Mouse (Mus musculus) liver, embryonic 11.5 days (tissue): ENCODE measurements at regions not wholly inside any gene's neighbourhood (a gene's known extent, or its start where the extent isn't known, plus 50 kb on each side); places are given as distances from the start of the nearest gene placed in this dataset.

Experiments used
- ATAC-seq: fragments of 200-750 bp; cut with Nextera tagmentation; replicated peaks from 2 replicates; pipeline ENCODE4 v1.8.0; 2017; ENCODE audit warnings: moderate number of reproducible peaks, mild to moderate bottlenecking, moderate TSS enrichment, moderate library complexity; ENCODE audit not compliant: low FRiP score
- DNase-seq: peaks from one replicate; pipeline ENCODE4 v3.0.0-alpha.2; 2017; ENCODE audit warnings: low spot score
- H3K27ac ChIP-seq: fragments of 300-500 bp; sonication (generic); 2 replicates; pipeline ENCODE4 v1.5.1; 2014; ENCODE audit warnings: mild to moderate bottlenecking, low read depth, low read length, control low read depth
- H3K27me3 ChIP-seq: fragments of 300-500 bp; sonication (generic); replicated peaks from 2 replicates; pipeline ENCODE4 v1.6.1; 2014; ENCODE audit warnings: low read length, mixed read lengths; ENCODE audit not compliant: control insufficient read depth, insufficient read depth
- H3K36me3 ChIP-seq: fragments of 300-500 bp; sonication (generic); 2 replicates; pipeline ENCODE4 v1.6.1; 2014; ENCODE audit warnings: mild to moderate bottlenecking, low read length, moderate library complexity, mixed read lengths; ENCODE audit not compliant: control insufficient read depth, insufficient read depth
- H3K4me1 ChIP-seq: fragments of 300-500 bp; sonication (generic); replicated peaks from 2 replicates; pipeline ENCODE4 v1.6.1; 2014; ENCODE audit warnings: low read length, mixed read lengths; ENCODE audit not compliant: control insufficient read depth, insufficient read depth
- H3K4me2 ChIP-seq: fragments of 300-500 bp; sonication (generic); 2 replicates; pipeline ENCODE4 v1.6.1; 2014; ENCODE audit warnings: mild to moderate bottlenecking, control low read depth, moderate library complexity
- H3K4me3 ChIP-seq: fragments of 300-500 bp; sonication (generic); 2 replicates; pipeline ENCODE4 v1.5.1; 2014; ENCODE audit warnings: low read depth, low read length, control low read depth
- H3K9ac ChIP-seq: fragments of 300-500 bp; sonication (generic); 2 replicates; pipeline ENCODE4 v1.6.1; 2014; ENCODE audit warnings: low read depth, low read length, control low read depth
- H3K9me3 ChIP-seq: fragments of 300-500 bp; sonication (generic); 2 replicates; pipeline ENCODE4 v1.6.1; 2016; ENCODE audit warnings: low read length, inconsistent platforms, mixed read lengths; ENCODE audit not compliant: control insufficient read depth
- WGBS: fragments of 180-500 bp; shearing (Covaris S2); extraction: QIAGEN DNeasy Blood & Tissue Kit; methylation state at CpG from one replicate; pipeline ENCODE4 v1.1.7; 2014; 5-methylcytosine and 5-hydroxymethylcytosine counted together

DNA sequence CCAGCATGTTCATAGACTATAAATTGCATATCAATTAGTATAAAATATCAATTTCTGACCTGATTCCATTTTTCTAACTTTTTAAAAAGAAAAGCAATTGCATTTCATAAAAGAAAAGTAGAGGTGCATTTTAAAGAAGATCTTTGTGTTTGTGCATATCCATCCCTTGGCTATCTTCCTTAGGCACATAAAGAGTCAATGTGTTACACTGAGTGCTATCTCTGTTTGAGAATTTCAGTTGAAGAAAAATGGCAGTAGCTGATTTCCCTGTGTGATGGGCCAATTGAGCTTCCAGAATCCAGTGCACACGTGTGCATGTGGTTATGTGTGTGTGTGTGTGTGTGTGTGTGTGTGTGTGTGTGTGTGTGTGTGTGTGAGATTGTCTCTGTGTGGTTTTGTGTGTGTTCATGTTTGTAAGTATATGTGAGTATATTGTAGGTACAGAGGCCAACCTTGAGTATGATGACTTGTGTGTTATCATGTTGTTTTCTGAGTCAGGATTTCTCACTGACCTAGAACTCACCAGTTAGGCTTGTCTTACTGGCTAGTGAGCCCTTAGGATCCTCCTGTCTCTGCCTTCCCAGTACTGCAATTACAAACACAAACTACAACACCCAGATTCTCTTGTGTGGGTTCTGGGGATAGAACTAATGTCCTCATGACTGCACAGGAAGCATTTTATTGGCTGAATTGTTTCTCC is 249.6 kb downstream of the Cdk5rap2 start:
- WGBS, result 47% methylated on average over 1 of the region's 1 CpGs
- H3K4me2 ChIP-seq, result no peak overlapping the region
- ATAC-seq (peak; percentile 78), DNase-seq (no peak)
- no peak overlapping the region for H3K4me3 ChIP-seq
- no peak overlapping the region for H3K27ac ChIP-seq
- H3K27me3 ChIP-seq, result no peaks in the 10 kb centered on the region
- no peak overlapping the region for H3K9ac ChIP-seq
- no peaks in the 10 kb centered on the region for H3K36me3 ChIP-seq
- H3K4me1 ChIP-seq, result no peaks in the 10 kb centered on the region
- no peaks in the 10 kb centered on the region for H3K9me3 ChIP-seq

DNA sequence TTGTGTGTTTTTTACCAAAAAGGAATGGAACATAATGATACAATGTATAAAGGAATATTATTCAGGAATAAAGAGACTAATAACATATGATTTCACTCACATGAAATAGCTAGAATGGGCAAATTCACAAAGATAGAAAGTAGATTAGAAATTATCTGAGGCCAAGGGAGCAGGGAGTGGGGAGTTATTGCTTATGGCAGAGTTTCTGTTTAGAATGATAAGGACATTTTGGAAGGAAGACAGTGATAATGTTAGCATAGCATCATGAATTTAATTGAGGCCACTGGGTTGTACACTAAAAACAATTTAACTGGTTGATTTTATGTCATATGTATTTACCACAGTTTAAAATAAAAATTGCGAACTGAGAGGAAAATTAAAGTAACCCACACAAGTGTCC is 250.2 kb downstream of the Cdk5rap2 start:
- Histone ChIP-seq H3K4me3 (no peak overlapping the region), H3K9me3 (no peaks in the 10 kb centered on the region), H3K9ac (no peak overlapping the region), H3K36me3 (no peaks in the 10 kb centered on the region), H3K27ac (no peak overlapping the region), H3K4me2 (no peak overlapping the region), H3K27me3 (no peaks in the 10 kb centered on the region), H3K4me1 (no peaks in the 10 kb centered on the region)
- ATAC-seq (peak; percentile 85), DNase-seq (no peak)
- 79% methylated on average over 1 of the region's 1 CpGs for WGBS

DNA sequence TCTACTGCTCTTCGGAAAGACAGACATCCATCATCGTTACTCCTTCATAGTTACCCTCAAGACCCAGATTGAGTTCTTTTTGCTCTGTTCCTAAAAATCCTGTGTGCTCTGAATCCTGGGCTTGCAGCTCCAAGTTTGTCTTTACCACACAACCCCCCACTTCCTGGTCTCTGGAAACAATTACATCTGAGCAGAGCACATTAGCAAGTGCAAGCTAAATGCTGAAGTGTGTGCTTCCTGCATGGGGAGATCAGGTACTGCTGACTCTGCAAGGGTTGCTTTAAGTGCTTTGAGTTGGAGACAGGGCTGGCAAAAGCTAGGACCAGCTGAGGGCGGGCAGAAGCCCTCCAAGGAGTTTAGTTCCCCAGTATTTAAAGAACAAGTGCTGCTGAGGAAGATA is 257.1 kb downstream of the Cdk5rap2 start:
- Histone ChIP-seq H3K4me2 (no peak overlapping the region), H3K9ac (no peak overlapping the region), H3K4me3 (no peak overlapping the region), H3K36me3 (no peaks in the 10 kb centered on the region), H3K9me3 (no peaks in the 10 kb centered on the region), H3K27ac (no peak overlapping the region), H3K27me3 (no peaks in the 10 kb centered on the region), H3K4me1 (no peaks in the 10 kb centered on the region)
- ATAC-seq, result peak; percentile 26; the same call in 1 of the 2 replicates
- DNase-seq, result no peak
- 53% methylated on average over 3 of the region's 3 CpGs for WGBS

DNA sequence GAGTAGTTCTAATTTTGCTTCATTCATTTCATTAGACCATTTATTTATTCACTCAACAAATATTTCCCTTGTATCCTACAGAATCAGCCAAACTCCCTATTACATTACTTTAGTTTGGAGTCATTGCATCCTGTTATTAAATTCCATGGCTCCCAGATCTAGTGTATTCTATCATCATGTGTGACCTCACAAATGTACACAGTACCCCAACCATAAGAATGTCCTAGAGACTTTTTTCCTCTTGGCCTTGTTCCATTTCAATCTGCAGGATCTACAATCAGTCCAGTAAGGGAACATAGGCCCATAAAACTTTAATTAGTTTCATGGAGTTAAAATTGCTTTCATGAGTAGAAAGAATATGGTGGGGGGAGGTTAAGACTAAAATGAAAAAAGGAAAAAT is 301.2 kb downstream of the Cdk5rap2 start:
- Histone ChIP-seq H3K27ac (no peak overlapping the region), H3K4me3 (no peak overlapping the region), H3K4me1 (no peaks in the 10 kb centered on the region), H3K27me3 (no peaks in the 10 kb centered on the region), H3K9me3 (no peaks in the 10 kb centered on the region), H3K9ac (no peak overlapping the region), H3K4me2 (no peak overlapping the region), H3K36me3 (no peaks in the 10 kb centered on the region)
- ATAC-seq, result no peak
- DNase-seq, result no peak

DNA sequence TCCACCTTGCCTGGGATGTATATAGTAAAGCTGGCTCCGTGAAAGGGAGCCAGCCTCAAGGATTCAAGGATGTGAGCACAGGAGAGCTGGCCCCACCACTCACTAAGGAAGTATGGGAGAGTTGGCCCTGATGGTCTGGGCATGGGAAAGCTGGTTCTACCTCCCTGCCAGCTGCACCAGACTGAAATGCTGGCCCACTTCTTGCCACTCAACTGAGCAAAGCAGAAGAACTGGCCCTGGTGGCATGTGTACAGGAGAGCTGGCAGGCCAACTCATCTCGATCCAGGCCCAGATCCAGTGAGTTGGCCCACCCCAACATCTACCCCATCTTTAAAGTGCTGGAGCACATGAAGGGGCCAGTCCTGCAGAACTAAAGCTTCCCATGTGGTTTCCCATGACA is 304.5 kb downstream of the Cdk5rap2 start:
- H3K9me3 ChIP-seq, result no peaks in the 10 kb centered on the region
- ATAC-seq, result no peak

DNA sequence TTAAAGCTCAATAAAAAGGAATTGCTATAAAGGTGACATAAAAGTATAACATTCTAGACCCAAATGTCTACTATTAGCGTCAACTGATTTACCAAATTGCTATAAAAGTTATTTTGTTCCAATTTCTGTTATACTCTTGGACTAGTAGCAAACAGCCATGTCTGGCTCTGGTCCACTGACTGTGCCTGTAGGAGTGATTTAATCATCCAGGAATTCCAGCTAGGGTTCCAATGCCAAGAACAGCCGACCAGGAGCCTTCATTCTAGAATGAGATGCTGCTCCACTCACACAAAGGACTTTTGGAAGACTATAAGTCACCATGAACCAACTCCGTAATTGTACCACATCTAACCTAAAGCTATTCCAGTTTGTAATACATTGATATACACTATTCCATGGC is 312.9 kb downstream of the Cdk5rap2 start:
- WGBS, result 73% methylated on average over 3 of the region's 3 CpGs
- no peaks in the 10 kb centered on the region for H3K4me1 ChIP-seq
- no peak overlapping the region for H3K9ac ChIP-seq
- H3K4me3 ChIP-seq, result no peak overlapping the region
- H3K27me3 ChIP-seq, result no peaks in the 10 kb centered on the region
- H3K36me3 ChIP-seq, result no peaks in the 10 kb centered on the region
- H3K27ac ChIP-seq, result no peak overlapping the region
- ATAC-seq, result no peak
- H3K9me3 ChIP-seq, result no peaks in the 10 kb centered on the region
- no peak overlapping the region for H3K4me2 ChIP-seq
- DNase-seq, result no peak

More for the DNA sequence above, 304.5 kb downstream of the Cdk5rap2 start:
- Histone ChIP-seq H3K4me1 (no peaks in the 10 kb centered on the region), H3K4me2 (no peak overlapping the region), H3K27ac (no peak overlapping the region), H3K4me3 (no peak overlapping the region), H3K27me3 (no peaks in the 10 kb centered on the region), H3K9ac (no peak overlapping the region), H3K36me3 (no peaks in the 10 kb centered on the region)
- no peak for DNase-seq
- WGBS, result 84% methylated on average over 2 of the region's 2 CpGs

DNA sequence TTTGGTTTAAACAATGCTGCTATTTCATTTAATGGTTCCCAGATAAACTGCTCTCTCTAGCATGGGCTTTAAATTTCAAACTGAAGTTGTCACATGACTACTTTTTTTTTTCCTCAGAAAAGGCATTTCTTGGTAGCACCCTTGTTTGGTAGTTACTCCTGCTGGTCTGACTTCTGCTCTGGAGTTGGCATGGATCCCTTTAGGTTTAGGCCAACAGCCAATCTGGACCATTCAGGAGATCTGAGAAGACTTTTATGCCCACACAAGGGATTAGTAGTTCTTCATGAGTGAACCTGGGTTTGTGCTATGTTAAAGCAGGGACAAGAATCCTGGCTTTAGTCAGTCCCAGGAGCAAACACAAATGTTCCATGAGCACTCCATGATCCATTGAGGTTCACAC is 332.0 kb downstream of the Cdk5rap2 start:
- no peaks in the 10 kb centered on the region for H3K9me3 ChIP-seq
- no peaks in the 10 kb centered on the region for H3K4me1 ChIP-seq
- H3K9ac ChIP-seq, result no peak overlapping the region
- no peaks in the 10 kb centered on the region for H3K36me3 ChIP-seq
- no peak overlapping the region for H3K27ac ChIP-seq
- no peaks in the 10 kb centered on the region for H3K27me3 ChIP-seq
- no peak for DNase-seq
- H3K4me3 ChIP-seq, result no peak overlapping the region
- H3K4me2 ChIP-seq, result no peak overlapping the region
- no peak for ATAC-seq

DNA sequence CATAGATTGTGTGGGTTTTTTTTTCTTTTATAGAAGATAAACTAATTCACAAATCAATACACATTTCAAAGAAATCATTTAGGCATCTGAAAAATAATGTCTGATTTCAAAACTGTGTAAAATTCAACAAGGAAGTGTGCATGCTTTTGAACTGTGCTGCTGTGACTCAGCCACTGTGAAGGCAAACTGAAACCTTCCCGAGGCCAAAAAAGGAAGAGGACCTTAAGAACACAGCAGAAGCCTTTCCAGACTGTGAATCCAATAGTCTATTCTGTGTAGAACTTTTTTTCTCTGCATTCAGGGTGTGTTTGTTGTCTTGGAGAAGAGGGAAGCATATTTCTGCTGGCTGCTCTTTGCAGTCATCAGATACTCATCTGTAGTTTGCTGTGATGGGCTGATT is 347.7 kb downstream of the Cdk5rap2 start:
- WGBS, result 57% methylated on average over 1 of the region's 1 CpGs
- no peaks in the 10 kb centered on the region for H3K27me3 ChIP-seq
- DNase-seq, result no peak
- no peaks in the 10 kb centered on the region for H3K9me3 ChIP-seq
- no peaks in the 10 kb centered on the region for H3K36me3 ChIP-seq
- no peak overlapping the region for H3K9ac ChIP-seq
- no peak overlapping the region for H3K4me3 ChIP-seq
- no peak overlapping the region for H3K27ac ChIP-seq
- H3K4me2 ChIP-seq, result no peak overlapping the region
- H3K4me1 ChIP-seq, result no peaks in the 10 kb centered on the region
- ATAC-seq, result no peak

DNA sequence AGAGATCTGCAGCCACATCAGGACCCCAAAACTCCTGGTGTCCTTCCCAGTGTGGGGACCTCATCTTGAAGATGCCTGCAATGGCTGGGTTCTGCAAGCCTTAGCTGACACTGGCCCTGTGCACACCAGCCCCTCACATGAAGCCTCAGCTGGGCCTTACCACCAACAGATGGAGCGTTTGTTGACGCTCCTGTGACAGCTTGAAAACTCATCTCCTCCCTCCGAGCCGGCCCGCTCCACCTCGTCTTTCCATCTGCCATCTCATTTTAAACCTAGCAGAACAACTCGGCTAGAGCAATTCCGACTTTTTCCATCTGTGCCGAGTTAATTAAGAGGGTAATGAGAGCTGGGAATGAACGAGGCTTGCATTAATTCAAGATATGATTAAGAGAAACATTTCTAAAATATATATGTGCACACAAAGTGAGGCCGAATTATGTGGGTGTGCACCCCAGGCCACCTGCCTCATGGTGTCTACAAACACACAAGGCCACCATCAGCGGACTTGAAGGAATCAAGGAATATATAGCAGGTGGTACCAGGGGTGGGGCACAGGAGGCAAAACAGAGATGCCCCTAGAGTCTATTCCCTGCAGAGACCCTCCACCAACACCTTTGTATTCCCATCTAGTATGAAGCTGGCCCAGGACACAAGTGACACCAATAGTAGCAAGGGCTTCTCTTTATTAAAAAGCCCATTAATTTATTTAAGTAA is 351.3 kb downstream of the Cdk5rap2 start:
- Histone ChIP-seq H3K27me3 (no peaks in the 10 kb centered on the region), H3K4me3 (no peak overlapping the region), H3K9ac (no peak overlapping the region), H3K4me2 (no peak overlapping the region), H3K36me3 (no peaks in the 10 kb centered on the region), H3K9me3 (no peaks in the 10 kb centered on the region), H3K27ac (no peak overlapping the region), H3K4me1 (no peaks in the 10 kb centered on the region)
- 77% methylated on average over 12 of the region's 12 CpGs for WGBS
- ATAC-seq, result no peak
- no peak for DNase-seq
